Mouse (Mus musculus): ENCODE measurements around the gene Txn2.

The Txn2 gene

GRCm38 (mm10) chr15:77907646-77908518, 20.9 kb downstream of the Txn2 start:
- ATAC-seq (ENCODE audit: low TSS enrichment) = no peak

- ATAC-seq (ENCODE audit: low TSS enrichment) = no peak
Measured at GRCm38 (mm10) chr15:77906545-77906944, 22.3 kb downstream of the Txn2 start.

- ATAC-seq (ENCODE audit: low TSS enrichment) = no peak
Measured at GRCm38 (mm10) chr15:77906081-77906480, 22.7 kb downstream of the Txn2 start.

- peak; percentile 38; the same call in 1 of the 2 replicates for ATAC-seq (ENCODE audit: low TSS enrichment)
Measured at GRCm38 (mm10) chr15:77905275-77905970, 23.4 kb downstream of the Txn2 start.

- no peak for ATAC-seq (ENCODE audit: low TSS enrichment)
Measured at GRCm38 (mm10) chr15:77904363-77904892, 24.4 kb downstream of the Txn2 start.

- no peak for ATAC-seq (ENCODE audit: low TSS enrichment)
Measured at GRCm38 (mm10) chr15:77903176-77903575, 25.6 kb downstream of the Txn2 start.

- no peak for ATAC-seq (ENCODE audit: low TSS enrichment)
Measured at GRCm38 (mm10) chr15:77894926-77895325, 33.9 kb downstream of the Txn2 start.

- no peak for ATAC-seq (ENCODE audit: low TSS enrichment)
Measured at GRCm38 (mm10) chr15:77893292-77893691, 35.5 kb downstream of the Txn2 start.

GRCm38 (mm10) chr15:77892420-77892819, 36.4 kb downstream of the Txn2 start:
- no peak for ATAC-seq (ENCODE audit: low TSS enrichment)

GRCm38 (mm10) chr15:77891766-77892165, 37.0 kb downstream of the Txn2 start:
- ATAC-seq (ENCODE audit: low TSS enrichment) = no peak

- no peak for ATAC-seq (ENCODE audit: low TSS enrichment)
Measured at GRCm38 (mm10) chr15:77889761-77890422, 38.9 kb downstream of the Txn2 start.

- ATAC-seq (ENCODE audit: low TSS enrichment) = no peak
Measured at GRCm38 (mm10) chr15:77888286-77888685, 40.5 kb downstream of the Txn2 start.

GRCm38 (mm10) chr15:77887093-77887488, 41.7 kb downstream of the Txn2 start:
- peak; percentile 92 for ATAC-seq (ENCODE audit: low TSS enrichment)

GRCm38 (mm10) chr15:77886369-77887092, 42.3 kb downstream of the Txn2 start:
- no peak for ATAC-seq (ENCODE audit: low TSS enrichment)

GRCm38 (mm10) chr15:77885945-77886344, 42.9 kb downstream of the Txn2 start:
- ATAC-seq (ENCODE audit: low TSS enrichment) = no peak

GRCm38 (mm10) chr15:77885159-77885558, 43.6 kb downstream of the Txn2 start:
- no peak for ATAC-seq (ENCODE audit: low TSS enrichment)

GRCm38 (mm10) chr15:77883697-77884010, 45.2 kb downstream of the Txn2 start:
- ATAC-seq (ENCODE audit: low TSS enrichment) = no peak

GRCm38 (mm10) chr15:77882797-77883696, 45.8 kb downstream of the Txn2 start:
- ATAC-seq (ENCODE audit: low TSS enrichment) = no peak

GRCm38 (mm10) chr15:77882297-77882696, 46.5 kb downstream of the Txn2 start:
- ATAC-seq (ENCODE audit: low TSS enrichment) = no peak

- no peak for ATAC-seq (ENCODE audit: low TSS enrichment)
Measured at GRCm38 (mm10) chr15:77881698-77882097, 47.1 kb downstream of the Txn2 start.

GRCm38 (mm10) chr15:77880738-77881137, 48.1 kb downstream of the Txn2 start:
- ATAC-seq (ENCODE audit: low TSS enrichment) = no peak
